Mouse (Mus musculus) regulatory T cell (primary cell): ENCODE data around the gene Ccnf.

Experiments
- in situ Hi-C: fragments of 300-600 bp; cut with MboI, MseI; formaldehyde crosslinking; loops from one replicate; pipeline ENCODE4 v1.15.1; 2025; ENCODE audit warnings: high pct_unique_total_duplicates

The Ccnf gene

GRCm38 (mm10) chr17:24203611-24204534 lies 47.4 kb downstream of the Ccnf start:
- in situ Hi-C loops, result no loop called here

GRCm38 (mm10) chr17:24203068-24203467 lies 48.2 kb downstream of the Ccnf start:
- in situ Hi-C loops, result no loop called here

- in situ Hi-C loops, result no loop called here
Measured at GRCm38 (mm10) chr17:24201092-24201491, 50.2 kb downstream of the Ccnf start.

GRCm38 (mm10) chr17:24199741-24200140 lies 51.5 kb downstream of the Ccnf start:
- in situ Hi-C loops, result no loop called here

GRCm38 (mm10) chr17:24199252-24199651 lies 52.0 kb downstream of the Ccnf start:
- in situ Hi-C loops, result no loop called here

- in situ Hi-C loops, result no loop called here
Measured at GRCm38 (mm10) chr17:24197032-24197824, 54.1 kb downstream of the Ccnf start.

- in situ Hi-C loops, result no loop called here
Measured at GRCm38 (mm10) chr17:24195349-24195748, 55.9 kb downstream of the Ccnf start.

GRCm38 (mm10) chr17:24193769-24194168 lies 57.5 kb downstream of the Ccnf start:
- in situ Hi-C loops, result no loop called here

GRCm38 (mm10) chr17:24193268-24193667 lies 58.0 kb downstream of the Ccnf start:
- in situ Hi-C loops, result no loop called here

- in situ Hi-C loops, result no loop called here
Measured at GRCm38 (mm10) chr17:24192848-24193247, 58.4 kb downstream of the Ccnf start.

- in situ Hi-C loops, result no loop called here
Measured at GRCm38 (mm10) chr17:24191481-24191880, 59.8 kb downstream of the Ccnf start.

GRCm38 (mm10) chr17:24190934-24191333 lies 60.4 kb downstream of the Ccnf start:
- in situ Hi-C loops, result no loop called here

- in situ Hi-C loops, result no loop called here
Measured at GRCm38 (mm10) chr17:24174259-24174658, 77.0 kb downstream of the Ccnf start.

- in situ Hi-C loops, result no loop called here
Measured at GRCm38 (mm10) chr17:24173423-24173822, 77.9 kb downstream of the Ccnf start.
